Mouse (Mus musculus) cerebellum, adult 18-20 months (tissue): ENCODE results near the gene Mymk.

Source experiments
- DNase-seq, 2 experiments: peaks; one replicate each; pipeline ENCODE4 v3.0.0; 2021

The Mymk gene

GRCm38 (mm10) chr2:27071978-27072377, at the start of gene Mymk:
Mymk (minus strand) TSS chr2:27072179.
- no peak for DNase-seq

- no peak for DNase-seq
These were observed 48.3 kb upstream of the Mymk start for GRCm38 (mm10) chr2:27120241-27120641.

GRCm38 (mm10) chr2:27119766-27120165, 47.8 kb upstream of the Mymk start:
- no peak for DNase-seq

- no peak for DNase-seq
These were observed 46.5 kb upstream of the Mymk start for GRCm38 (mm10) chr2:27118452-27118851.

GRCm38 (mm10) chr2:27114169-27114568, 42.2 kb upstream of the Mymk start:
- DNase-seq, result no peak

- no peak for DNase-seq
These were observed 40.6 kb upstream of the Mymk start for GRCm38 (mm10) chr2:27112585-27112984.

GRCm38 (mm10) chr2:27109052-27109451, 37.1 kb upstream of the Mymk start:
- peak; percentile 60 to 64 for DNase-seq

GRCm38 (mm10) chr2:27108144-27108543, 36.2 kb upstream of the Mymk start:
- DNase-seq, result no peak

GRCm38 (mm10) chr2:27106816-27107215, 34.8 kb upstream of the Mymk start:
- no peak for DNase-seq

- DNase-seq, result no peak
These were observed 31.6 kb upstream of the Mymk start for GRCm38 (mm10) chr2:27103554-27103953.

GRCm38 (mm10) chr2:27097776-27098175, 25.8 kb upstream of the Mymk start:
- no peak for DNase-seq

GRCm38 (mm10) chr2:27097241-27097656, 25.3 kb upstream of the Mymk start:
- no peak for DNase-seq

GRCm38 (mm10) chr2:27096341-27096981, 24.5 kb upstream of the Mymk start:
- no peak for DNase-seq

- no peak for DNase-seq
These were observed 23.2 kb upstream of the Mymk start for GRCm38 (mm10) chr2:27095178-27095577.

GRCm38 (mm10) chr2:27089238-27089637, 17.3 kb upstream of the Mymk start:
- DNase-seq, result no peak

GRCm38 (mm10) chr2:27088700-27089099, 16.7 kb upstream of the Mymk start:
- no peak for DNase-seq

- DNase-seq, result peak in 1 of 2 experiments; percentile 16
These were observed 16.2 kb upstream of the Mymk start for GRCm38 (mm10) chr2:27088071-27088644.

- no peak for DNase-seq
These were observed 15.6 kb upstream of the Mymk start for GRCm38 (mm10) chr2:27087581-27087980.

GRCm38 (mm10) chr2:27086483-27087010, 14.6 kb upstream of the Mymk start:
- no peak for DNase-seq

GRCm38 (mm10) chr2:27085801-27086200, 13.8 kb upstream of the Mymk start:
- no peak for DNase-seq

- no peak for DNase-seq
These were observed 13.0 kb upstream of the Mymk start for GRCm38 (mm10) chr2:27084963-27085362.

- DNase-seq, result no peak
These were observed 11.9 kb upstream of the Mymk start for GRCm38 (mm10) chr2:27083761-27084475.

GRCm38 (mm10) chr2:27079649-27080048, 7.7 kb upstream of the Mymk start:
- peak in 1 of 2 experiments; percentile 9 for DNase-seq

- peak; percentile 22 to 23 for DNase-seq
These were observed 7.2 kb upstream of the Mymk start, which contains the start of gene Adamtsl2 for GRCm38 (mm10) chr2:27079152-27079584. Adamtsl2 (plus strand) TSS chr2:27079379.
